Mouse (Mus musculus): ENCODE measurements around the gene Dennd4b. TPM values are rescaled to one million over a fixed set of nuclear protein-coding genes. Genes with fewer than 3 reads are reported as not detected.
A peak's percentile ranks its signal among the peaks of the same experiment; 100 is the strongest.

The Dennd4b gene
- polyA plus RNA-seq, 1 experiment, result 6.6 TPM

DNA sequence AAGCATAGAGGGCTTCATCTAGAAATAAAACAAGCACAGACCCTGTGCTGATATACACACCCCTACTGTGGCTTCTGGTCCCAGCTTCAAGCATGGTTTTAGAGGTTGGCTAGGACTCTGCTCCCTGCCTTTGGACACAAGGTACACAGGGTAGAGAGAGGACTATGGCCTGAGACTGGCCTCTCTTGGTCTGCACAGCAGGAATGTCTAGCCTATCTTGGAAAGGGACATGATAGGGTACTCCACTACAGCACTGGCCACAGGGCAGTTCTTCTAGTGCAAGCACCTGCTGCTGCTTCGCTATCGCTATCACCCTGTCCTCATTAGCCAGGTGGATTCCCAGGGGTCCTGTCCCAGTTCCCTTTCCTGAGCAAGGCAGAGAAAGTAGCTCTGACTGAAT, 23.7 kb upstream of the Dennd4b start:
- Histone ChIP-seq H3K4me2 (ENCODE audit: low read depth) (no peak overlapping the region), H3K27me3 (ENCODE audit: control insufficient read depth, insufficient read depth, insufficient read length) (no peaks in the 10 kb centered on the region), H3K4me3 (no peak overlapping the region), H3K36me3 (ENCODE audit: control insufficient read depth, insufficient read depth) (no peaks in the 10 kb centered on the region), H3ac (ENCODE audit: control insufficient read depth, insufficient read length) (no peak overlapping the region), H3K79me2 (ENCODE audit: control insufficient read depth, insufficient read depth) (no peaks in the 10 kb centered on the region)
- TF ChIP-seq POLR2AphosphoS2 (IDR thresholded peaks at IDR 0.05; ENCODE audit: insufficient read length, low read depth), result no peak
- TF ChIP-seq REST (IDR thresholded peaks at IDR 0.05; ENCODE audit: insufficient read depth, insufficient read length), result no peak
- no peak for TF ChIP-seq CEBPB (IDR thresholded peaks at IDR 0.05; ENCODE audit: insufficient read depth, poor library complexity, severe bottlenecking)
- TF ChIP-seq TCF3 (IDR thresholded peaks at IDR 0.05; ENCODE audit: insufficient read length, low read depth), result no peak
- no peak for TF ChIP-seq SRF (IDR thresholded peaks at IDR 0.05; ENCODE audit: control insufficient read depth, insufficient read length, low read depth)
- TF ChIP-seq E2F4 (IDR thresholded peaks at IDR 0.05; ENCODE audit: insufficient read depth), result no peak
- TF ChIP-seq TCF12 (IDR thresholded peaks at IDR 0.05; ENCODE audit: insufficient read depth, poor library complexity, severe bottlenecking), result no peak
- no peak for TF ChIP-seq USF1 (IDR thresholded peaks at IDR 0.05; ENCODE audit: low read depth)
- no peak for TF ChIP-seq POLR2A (IDR thresholded peaks at IDR 0.05; ENCODE audit: insufficient read length, low read depth)
- no peak for TF ChIP-seq MYOG (IDR thresholded peaks at IDR 0.05; ENCODE audit: control insufficient read depth in 1 of 3, insufficient read depth in 1 of 3, insufficient read length in 2 of 3, low read depth in 2 of 3)
- TF ChIP-seq MYOD1 (IDR thresholded peaks at IDR 0.05; ENCODE audit: control insufficient read depth in 1 of 3, insufficient read length in 2 of 3, low read depth in 2 of 3), result no peak
- TF ChIP-seq MAX (IDR thresholded peaks at IDR 0.05; ENCODE audit: low read depth), result no peak

DNA sequence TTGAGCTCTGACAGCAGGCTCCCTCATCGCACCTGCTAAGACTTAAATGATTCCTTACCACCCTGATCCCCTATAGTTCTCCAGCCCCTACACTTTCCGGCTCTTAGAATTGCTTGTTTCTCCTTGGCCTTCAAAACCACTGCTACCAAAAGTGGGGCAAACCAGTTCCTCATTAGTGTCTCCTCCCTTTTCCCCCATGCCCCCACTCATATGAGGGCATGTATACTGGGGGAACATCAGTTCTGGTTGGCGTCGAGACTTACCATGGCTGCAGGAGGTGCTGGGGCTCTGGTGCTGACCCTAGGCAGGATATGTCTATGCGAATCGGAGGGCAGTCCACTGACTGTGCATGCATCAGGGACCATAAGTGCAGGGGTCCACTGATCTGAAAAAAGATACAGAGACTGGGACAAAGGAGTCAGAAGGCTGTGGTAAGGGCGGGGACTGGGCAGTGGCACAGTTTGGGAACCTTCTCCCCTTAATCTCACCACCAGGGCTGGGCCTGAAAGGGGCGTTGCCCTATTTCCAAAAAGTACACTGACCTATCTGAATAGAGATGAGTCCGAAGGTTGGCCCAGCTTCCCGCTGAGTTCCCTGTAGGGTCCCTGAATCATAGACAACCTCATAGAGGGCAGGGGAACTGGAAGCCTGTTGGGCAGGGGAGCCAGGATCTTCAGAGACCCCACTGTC, 23.2 kb upstream of the Dennd4b start:
- Histone ChIP-seq H3K4me3 (no peak overlapping the region), H3K27me3 (ENCODE audit: control insufficient read depth, insufficient read depth, insufficient read length) (no peaks in the 10 kb centered on the region), H3K36me3 (ENCODE audit: control insufficient read depth, insufficient read depth) (no peaks in the 10 kb centered on the region), H3K79me2 (ENCODE audit: control insufficient read depth, insufficient read depth) (no peaks in the 10 kb centered on the region), H3ac (ENCODE audit: control insufficient read depth, insufficient read length) (no peak overlapping the region), H3K4me2 (ENCODE audit: low read depth) (no peak overlapping the region)
- no peak for TF ChIP-seq REST (IDR thresholded peaks at IDR 0.05; ENCODE audit: insufficient read depth, insufficient read length)
- TF ChIP-seq E2F4 (IDR thresholded peaks at IDR 0.05; ENCODE audit: insufficient read depth), result no peak
- TF ChIP-seq POLR2A (IDR thresholded peaks at IDR 0.05; ENCODE audit: insufficient read length, low read depth), result no peak
- TF ChIP-seq MYOD1 (IDR thresholded peaks at IDR 0.05; ENCODE audit: control insufficient read depth in 1 of 3, insufficient read length in 2 of 3, low read depth in 2 of 3), result no peak
- no peak for TF ChIP-seq USF1 (IDR thresholded peaks at IDR 0.05; ENCODE audit: low read depth)
- TF ChIP-seq TCF3 (IDR thresholded peaks at IDR 0.05; ENCODE audit: insufficient read length, low read depth), result no peak
- TF ChIP-seq POLR2AphosphoS2 (IDR thresholded peaks at IDR 0.05; ENCODE audit: insufficient read length, low read depth), result no peak
- TF ChIP-seq MAX (IDR thresholded peaks at IDR 0.05; ENCODE audit: low read depth), result no peak
- no peak for TF ChIP-seq MYOG (IDR thresholded peaks at IDR 0.05; ENCODE audit: control insufficient read depth in 1 of 3, insufficient read depth in 1 of 3, insufficient read length in 2 of 3, low read depth in 2 of 3)
- TF ChIP-seq SRF (IDR thresholded peaks at IDR 0.05; ENCODE audit: control insufficient read depth, insufficient read length, low read depth), result no peak
- TF ChIP-seq CEBPB (IDR thresholded peaks at IDR 0.05; ENCODE audit: insufficient read depth, poor library complexity, severe bottlenecking), result no peak
- TF ChIP-seq TCF12 (IDR thresholded peaks at IDR 0.05; ENCODE audit: insufficient read depth, poor library complexity, severe bottlenecking), result no peak

DNA sequence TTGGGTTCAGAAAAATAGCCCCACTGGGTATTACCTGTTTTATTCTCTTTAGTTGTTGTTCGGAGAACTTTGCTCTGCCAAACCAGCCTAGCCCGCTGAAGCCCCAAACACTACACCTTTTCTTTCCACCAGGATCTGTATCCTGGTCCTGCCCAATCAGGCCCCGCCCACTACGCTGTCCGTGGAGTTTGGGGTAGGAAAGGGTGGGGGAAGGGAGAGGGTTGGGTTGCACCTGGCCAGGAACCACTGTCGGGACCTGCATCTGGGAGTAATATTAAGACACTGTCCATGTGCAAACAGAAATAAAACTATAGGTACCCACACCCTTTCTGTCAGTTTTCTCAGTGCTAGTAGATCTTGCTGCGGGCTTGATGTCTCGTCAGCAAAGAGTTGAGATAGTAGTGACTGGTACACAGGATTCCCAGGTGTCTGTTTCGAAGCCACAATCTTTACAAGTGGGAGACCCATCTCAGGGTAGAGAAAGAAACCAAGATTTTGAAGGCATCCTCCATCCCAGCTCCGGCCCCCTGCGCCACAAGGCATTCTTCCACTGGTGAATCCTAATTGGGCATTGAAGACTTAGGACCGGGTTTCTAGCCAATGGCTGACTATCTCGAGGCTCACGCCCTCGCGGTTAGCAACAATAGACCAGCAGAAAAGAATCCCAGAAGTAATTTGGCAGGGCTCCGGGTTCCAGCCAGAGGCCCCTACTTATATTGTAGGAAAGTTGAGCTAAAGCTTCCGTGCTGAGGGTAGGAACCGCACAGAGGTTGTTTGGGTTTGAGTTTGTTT, 21.8 kb upstream of the Dennd4b start, which contains the start of gene Creb3l4:
Gene Creb3l4 (minus strand): TSS at position 529 of the 792 bp plus-strand sequence.
- no peak within 1 kb of the TSS for H3ac ChIP-seq (ENCODE audit: control insufficient read depth, insufficient read length)
- H3K4me3 ChIP-seq, result no peak within 1 kb of the TSS
- TF ChIP-seq MAX (IDR thresholded peaks at IDR 0.05; ENCODE audit: low read depth) (no peak), E2F4 (IDR thresholded peaks at IDR 0.05; ENCODE audit: insufficient read depth) (no peak)

DNA sequence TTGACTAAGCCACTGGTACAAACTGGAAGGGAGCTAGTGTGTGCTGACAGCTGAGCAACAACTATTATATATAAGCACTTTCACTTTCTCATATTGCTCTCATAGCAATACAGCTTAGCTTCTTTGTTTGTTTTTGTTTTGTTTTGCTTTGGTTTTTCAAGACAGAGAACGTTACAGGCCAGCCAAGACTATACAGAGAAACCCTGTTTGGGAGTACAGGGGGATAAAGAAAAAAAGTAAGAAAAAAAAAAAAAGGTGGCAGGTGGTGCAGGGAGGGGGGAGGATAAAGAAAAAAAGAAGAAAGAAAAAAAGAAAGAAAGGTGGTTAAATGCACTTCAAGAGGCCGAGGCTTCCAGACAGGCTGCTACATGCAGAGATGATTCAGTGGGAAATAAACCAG, 19.6 kb upstream of the Dennd4b start:
- no peaks in the 10 kb centered on the region for H3K27me3 ChIP-seq (ENCODE audit: control insufficient read depth, insufficient read depth, insufficient read length)
- peaks cover 13% of the 10 kb centered on the region for H3K79me2 ChIP-seq (ENCODE audit: control insufficient read depth, insufficient read depth)
- H3K4me3 ChIP-seq, result no peak overlapping the region
- peak overlapping the region; percentile 46 for H3K4me2 ChIP-seq (ENCODE audit: low read depth)
- peaks cover 6% of the 10 kb centered on the region for H3K36me3 ChIP-seq (ENCODE audit: control insufficient read depth, insufficient read depth)
- no peak overlapping the region for H3ac ChIP-seq (ENCODE audit: control insufficient read depth, insufficient read length)
- TF ChIP-seq REST (IDR thresholded peaks at IDR 0.05; ENCODE audit: insufficient read depth, insufficient read length) (no peak), TCF12 (IDR thresholded peaks at IDR 0.05; ENCODE audit: insufficient read depth, poor library complexity, severe bottlenecking) (no peak), SRF (IDR thresholded peaks at IDR 0.05; ENCODE audit: control insufficient read depth, insufficient read length, low read depth) (no peak), TCF3 (IDR thresholded peaks at IDR 0.05; ENCODE audit: insufficient read length, low read depth) (no peak), CEBPB (IDR thresholded peaks at IDR 0.05; ENCODE audit: insufficient read depth, poor library complexity, severe bottlenecking) (no peak)

More for the DNA sequence above, 21.8 kb upstream of the Dennd4b start, which contains the start of gene Creb3l4:
- H3K79me2 ChIP-seq (ENCODE audit: control insufficient read depth, insufficient read depth), result peaks cover 1% of the 10 kb centered on the region
- H3K4me2 ChIP-seq (ENCODE audit: low read depth), result no peak within 1 kb of the TSS
- no peaks in the 10 kb centered on the region for H3K27me3 ChIP-seq (ENCODE audit: control insufficient read depth, insufficient read depth, insufficient read length)
- no peaks in the 10 kb centered on the region for H3K36me3 ChIP-seq (ENCODE audit: control insufficient read depth, insufficient read depth)

DNA sequence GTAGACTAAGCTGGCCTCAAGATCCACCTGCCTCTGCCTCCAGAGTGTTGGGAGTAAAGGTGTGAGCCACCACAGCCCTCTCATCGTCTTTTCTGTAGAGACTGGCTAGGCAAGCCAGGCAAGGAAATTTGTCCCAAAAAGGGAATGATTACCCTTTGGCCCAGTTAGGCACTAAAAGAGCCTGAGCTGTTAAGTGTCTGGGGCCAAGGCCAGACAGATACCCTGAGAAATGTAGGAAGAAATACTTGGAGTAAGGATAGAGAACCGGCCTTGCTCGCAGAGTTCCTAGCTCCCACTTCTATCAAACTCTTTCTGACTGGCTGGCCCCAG, 17.4 kb upstream of the Dennd4b start:
- Histone ChIP-seq H3ac (ENCODE audit: control insufficient read depth, insufficient read length) (peak overlapping the region; percentile 7), H3K4me2 (ENCODE audit: low read depth) (peak overlapping the region; percentile 79), H3K36me3 (ENCODE audit: control insufficient read depth, insufficient read depth) (peaks cover 9% of the 10 kb centered on the region), H3K4me3 (peak overlapping the region; percentile 85), H3K27me3 (ENCODE audit: control insufficient read depth, insufficient read depth, insufficient read length) (no peaks in the 10 kb centered on the region), H3K79me2 (ENCODE audit: control insufficient read depth, insufficient read depth) (peaks cover 13% of the 10 kb centered on the region)
- TF ChIP-seq USF1 (IDR thresholded peaks at IDR 0.05; ENCODE audit: low read depth) (no peak), SRF (IDR thresholded peaks at IDR 0.05; ENCODE audit: control insufficient read depth, insufficient read length, low read depth) (no peak), TCF3 (IDR thresholded peaks at IDR 0.05; ENCODE audit: insufficient read length, low read depth) (no peak), MYOD1 (IDR thresholded peaks at IDR 0.05; ENCODE audit: control insufficient read depth in 1 of 3, insufficient read length in 2 of 3, low read depth in 2 of 3) (no peak), REST (IDR thresholded peaks at IDR 0.05; ENCODE audit: insufficient read depth, insufficient read length) (no peak), CEBPB (IDR thresholded peaks at IDR 0.05; ENCODE audit: insufficient read depth, poor library complexity, severe bottlenecking) (no peak), POLR2AphosphoS2 (IDR thresholded peaks at IDR 0.05; ENCODE audit: insufficient read length, low read depth) (no peak), TCF12 (IDR thresholded peaks at IDR 0.05; ENCODE audit: insufficient read depth, poor library complexity, severe bottlenecking) (no peak), MAX (IDR thresholded peaks at IDR 0.05; ENCODE audit: low read depth) (no peak), POLR2A (IDR thresholded peaks at IDR 0.05; ENCODE audit: insufficient read length, low read depth) (no peak), E2F4 (IDR thresholded peaks at IDR 0.05; ENCODE audit: insufficient read depth) (no peak), MYOG (IDR thresholded peaks at IDR 0.05; ENCODE audit: control insufficient read depth in 1 of 3, insufficient read depth in 1 of 3, insufficient read length in 2 of 3, low read depth in 2 of 3) (no peak)

All from myocyte (in vitro differentiated cells).